Mouse (Mus musculus): ENCODE measurements around the gene Cand2. TPM values are rescaled to one million over a fixed set of nuclear protein-coding genes. Genes with fewer than 3 reads are reported as not detected.
A peak's percentile ranks its signal among the peaks of the same experiment; 100 is the strongest.

Cand2 gene
- 61.3 and 62.5 TPM in 2 replicates for polyA plus RNA-seq (2016; fragmentation: Nextera tagmentation; extraction: Ambion mirVana)

DNA sequence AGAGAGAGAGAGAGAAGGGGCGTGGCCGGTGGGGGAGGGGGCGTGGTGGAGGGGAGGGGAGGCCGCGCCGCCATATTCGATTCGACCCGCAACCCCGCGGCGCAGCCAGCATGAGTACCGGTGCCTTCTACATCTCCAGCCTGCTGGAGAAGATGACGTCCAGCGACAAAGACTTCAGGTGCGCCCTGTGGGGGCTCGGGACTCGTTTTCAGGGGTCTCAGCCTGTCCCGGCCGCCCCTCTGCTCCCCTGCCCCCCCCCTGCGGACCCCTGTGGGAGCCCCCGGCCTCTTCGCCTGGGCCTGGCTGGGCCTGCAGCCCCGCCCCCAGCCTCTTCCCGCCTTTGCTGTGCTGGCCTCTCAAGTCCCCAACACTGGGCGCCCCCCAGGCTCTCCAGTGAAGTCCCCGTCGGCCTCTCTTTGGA lies at the start of gene Cand2:
Gene Cand2 (plus strand): TSS at position 38 of the 421 bp plus-strand sequence.
- WGBS, result 0% methylated on average over 22 of the region's 28 CpGs
- peak; percentile 81 for ATAC-seq (ENCODE audit: insufficient number of reproducible peaks, insufficient read depth, low FRiP score, low TSS enrichment)
- no peaks in the 10 kb centered on the region for H3K27me3 ChIP-seq
- peak within 1 kb of the TSS; percentile 88 for H3K27ac ChIP-seq
- peak within 1 kb of the TSS; percentile 83 for H3K9ac ChIP-seq
- peaks cover 11% of the 10 kb centered on the region; the same call in 1 of the 2 replicates for H3K36me3 ChIP-seq
- peak within 1 kb of the TSS; percentile 86 for H3K4me3 ChIP-seq
- peaks cover 24% of the 10 kb centered on the region for H3K4me1 ChIP-seq
- H3K4me2 ChIP-seq (replicated peaks), result peak within 1 kb of the TSS; percentile 92
- no peaks in the 10 kb centered on the region for H3K9me3 ChIP-seq

DNA sequence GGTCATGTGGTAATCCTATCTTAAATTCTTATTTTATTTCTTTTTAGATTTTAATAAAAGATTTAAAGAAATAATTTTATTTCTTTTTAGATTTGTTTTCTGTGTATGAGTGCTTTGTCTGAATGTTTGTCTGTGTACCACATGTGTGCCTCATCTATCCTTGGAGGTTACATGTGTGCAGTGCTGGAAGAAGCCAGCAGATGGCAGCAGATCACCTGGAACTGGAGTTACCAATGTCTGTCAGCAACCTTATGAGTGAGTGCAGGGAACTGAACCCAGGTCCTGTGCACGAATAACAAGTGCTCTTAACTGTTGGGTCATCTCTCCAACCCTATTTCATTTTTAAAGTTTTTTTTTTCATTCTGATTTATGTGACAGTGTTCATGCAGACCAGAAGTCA lies 47.2 kb upstream of the Cand2 start:
- Histone ChIP-seq H3K9me3 (no peaks in the 10 kb centered on the region), H3K9ac (no peak overlapping the region), H3K4me1 (peaks cover 4% of the 10 kb centered on the region; the same call in 1 of the 2 replicates), H3K27ac (no peak overlapping the region), H3K36me3 (no peaks in the 10 kb centered on the region), H3K4me2 (replicated peaks) (no peak overlapping the region), H3K27me3 (no peaks in the 10 kb centered on the region), H3K4me3 (no peak overlapping the region)
- WGBS, result 90% methylated on average over 1 of the region's 1 CpGs
- no peak for ATAC-seq (ENCODE audit: insufficient number of reproducible peaks, insufficient read depth, low FRiP score, low TSS enrichment)

DNA sequence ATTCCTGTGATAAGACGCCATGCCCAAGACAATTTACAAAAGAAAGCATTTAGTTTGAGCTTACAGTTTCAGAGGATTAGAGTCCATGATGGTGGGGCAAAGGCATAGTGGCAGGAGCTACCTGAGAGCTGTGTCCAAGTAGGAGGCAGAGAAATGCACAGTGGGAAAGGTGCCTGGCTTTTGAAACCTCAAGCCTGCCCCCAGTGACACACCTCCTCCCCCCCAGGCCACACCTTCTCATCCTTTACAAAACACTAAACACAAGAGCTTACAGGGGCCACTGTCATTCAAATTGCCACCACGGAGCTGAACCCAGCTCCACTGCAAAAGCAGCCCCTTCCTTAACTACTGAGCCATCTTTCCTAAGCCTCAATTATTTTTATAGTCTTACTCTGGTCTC lies 46.8 kb upstream of the Cand2 start:
- WGBS, result 51% methylated on average over 2 of the region's 2 CpGs
- H3K9me3 ChIP-seq, result no peaks in the 10 kb centered on the region
- H3K27me3 ChIP-seq, result no peaks in the 10 kb centered on the region
- peaks cover 4% of the 10 kb centered on the region; the same call in 1 of the 2 replicates for H3K4me1 ChIP-seq
- H3K4me3 ChIP-seq, result no peak overlapping the region
- no peak for ATAC-seq (ENCODE audit: insufficient number of reproducible peaks, insufficient read depth, low FRiP score, low TSS enrichment)
- H3K27ac ChIP-seq, result no peak overlapping the region
- no peak overlapping the region for H3K4me2 ChIP-seq (replicated peaks)
- no peaks in the 10 kb centered on the region for H3K36me3 ChIP-seq
- H3K9ac ChIP-seq, result no peak overlapping the region

DNA sequence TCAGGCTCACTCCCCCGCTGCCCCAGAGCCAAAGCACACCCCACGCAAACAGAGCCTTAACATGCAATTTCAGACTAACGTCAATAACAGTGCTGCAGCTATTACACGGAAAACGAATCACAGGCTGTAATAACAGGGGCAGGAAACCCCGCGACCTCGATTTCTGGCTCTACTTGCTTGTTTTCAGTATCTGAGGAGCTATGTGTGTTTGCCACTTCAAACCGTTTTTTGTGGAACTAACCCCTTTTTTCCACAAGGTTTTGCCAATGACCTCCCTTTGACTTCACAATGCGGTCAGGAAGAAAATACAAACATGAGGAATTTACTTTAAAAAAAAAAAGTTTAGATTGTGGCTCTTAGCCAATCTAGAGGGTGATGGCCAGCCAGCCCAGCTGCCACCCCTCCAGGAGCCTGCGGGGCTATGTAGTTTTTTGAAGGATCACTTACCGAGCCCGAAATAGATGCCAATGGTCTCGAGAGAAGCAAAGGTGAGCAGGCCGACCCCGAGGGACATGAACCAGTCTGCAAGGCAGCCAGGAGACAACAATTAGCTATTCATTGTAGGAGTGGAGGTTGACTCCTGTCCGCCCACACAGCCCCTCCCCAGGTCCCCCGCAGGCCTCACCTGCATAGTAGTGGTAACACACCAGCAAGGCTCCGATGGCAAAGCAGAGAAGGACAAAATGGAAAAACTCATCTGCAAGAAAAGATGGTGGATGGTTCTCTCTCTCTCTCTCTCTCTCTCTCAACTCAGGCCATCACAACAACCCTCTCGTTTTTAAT lies 43.6 kb upstream of the Cand2 start:
- Histone ChIP-seq H3K4me2 (replicated peaks) (peak overlapping the region; percentile 5; the same call in 1 of the 2 replicates), H3K36me3 (no peaks in the 10 kb centered on the region), H3K27ac (peak overlapping the region; percentile 41; the same call in 1 of the 2 replicates), H3K9me3 (no peaks in the 10 kb centered on the region), H3K4me3 (no peak overlapping the region), H3K27me3 (no peaks in the 10 kb centered on the region), H3K9ac (no peak overlapping the region), H3K4me1 (peaks cover 4% of the 10 kb centered on the region; the same call in 1 of the 2 replicates)
- ATAC-seq (ENCODE audit: insufficient number of reproducible peaks, insufficient read depth, low FRiP score, low TSS enrichment), result no peak
- WGBS, result 49% methylated on average over 20 of the region's 20 CpGs

DNA sequence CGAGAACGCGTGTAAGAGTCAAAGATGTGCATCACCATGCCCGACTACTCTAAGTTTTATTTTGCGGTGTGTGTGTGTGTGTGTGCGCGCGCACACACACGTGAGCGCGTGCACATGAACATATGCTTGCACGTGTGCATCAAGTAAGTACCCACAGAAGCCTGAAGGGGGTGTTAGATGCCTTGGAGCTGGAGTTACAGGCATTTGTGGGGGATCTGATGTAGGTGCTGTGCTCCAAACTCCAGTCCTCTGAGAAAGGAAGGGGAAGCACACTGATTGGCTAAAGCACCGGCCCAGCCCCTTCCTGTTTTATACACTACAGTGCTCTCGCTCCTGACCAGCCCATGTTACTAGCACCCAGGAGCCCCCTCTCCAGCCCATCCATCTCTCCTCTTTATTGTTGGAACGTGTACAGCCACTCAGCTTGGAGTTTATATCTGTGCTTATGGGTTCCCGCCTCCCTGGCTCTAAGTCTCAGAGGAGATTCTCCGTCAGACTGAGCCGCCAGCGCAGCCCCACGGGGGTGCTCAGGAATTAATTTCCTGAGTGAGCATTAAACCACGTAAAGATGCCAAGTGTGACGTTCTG lies 41.9 kb upstream of the Cand2 start:
- peaks cover 4% of the 10 kb centered on the region; the same call in 1 of the 2 replicates for H3K4me1 ChIP-seq
- H3K4me3 ChIP-seq, result no peak overlapping the region
- H3K27me3 ChIP-seq, result no peaks in the 10 kb centered on the region
- no peak overlapping the region for H3K4me2 ChIP-seq (replicated peaks)
- no peaks in the 10 kb centered on the region for H3K9me3 ChIP-seq
- H3K36me3 ChIP-seq, result no peaks in the 10 kb centered on the region
- H3K9ac ChIP-seq, result no peak overlapping the region
- 83% methylated on average over 22 of the region's 22 CpGs for WGBS
- no peak overlapping the region for H3K27ac ChIP-seq
- ATAC-seq (ENCODE audit: insufficient number of reproducible peaks, insufficient read depth, low FRiP score, low TSS enrichment), result no peak

DNA sequence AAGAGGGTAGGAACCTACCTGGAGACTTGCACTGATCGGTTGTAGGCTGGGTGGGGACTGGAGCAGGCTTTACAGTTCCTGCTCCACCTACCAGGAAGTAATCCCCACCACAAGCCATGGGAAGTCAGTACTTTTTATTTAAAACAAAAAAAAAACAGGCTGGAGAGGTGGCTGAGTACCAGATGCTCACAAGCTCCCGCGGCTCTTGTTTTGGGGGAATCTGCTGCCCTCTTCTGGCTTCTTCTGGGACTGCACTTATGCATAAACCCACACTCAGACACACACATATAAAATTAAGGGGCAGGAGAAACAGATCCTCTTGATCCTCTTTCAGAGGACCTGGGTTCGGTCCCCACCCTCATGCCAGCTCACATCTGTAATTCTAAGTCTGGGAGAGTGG lies 39.4 kb upstream of the Cand2 start:
- Histone ChIP-seq H3K4me3 (no peak overlapping the region), H3K27me3 (no peaks in the 10 kb centered on the region), H3K4me1 (peaks cover 4% of the 10 kb centered on the region; the same call in 1 of the 2 replicates), H3K9me3 (no peaks in the 10 kb centered on the region), H3K9ac (no peak overlapping the region), H3K4me2 (replicated peaks) (no peak overlapping the region), H3K36me3 (no peaks in the 10 kb centered on the region), H3K27ac (no peak overlapping the region)
- WGBS, result 81% methylated on average over 4 of the region's 4 CpGs
- ATAC-seq (ENCODE audit: insufficient number of reproducible peaks, insufficient read depth, low FRiP score, low TSS enrichment), result no peak

DNA sequence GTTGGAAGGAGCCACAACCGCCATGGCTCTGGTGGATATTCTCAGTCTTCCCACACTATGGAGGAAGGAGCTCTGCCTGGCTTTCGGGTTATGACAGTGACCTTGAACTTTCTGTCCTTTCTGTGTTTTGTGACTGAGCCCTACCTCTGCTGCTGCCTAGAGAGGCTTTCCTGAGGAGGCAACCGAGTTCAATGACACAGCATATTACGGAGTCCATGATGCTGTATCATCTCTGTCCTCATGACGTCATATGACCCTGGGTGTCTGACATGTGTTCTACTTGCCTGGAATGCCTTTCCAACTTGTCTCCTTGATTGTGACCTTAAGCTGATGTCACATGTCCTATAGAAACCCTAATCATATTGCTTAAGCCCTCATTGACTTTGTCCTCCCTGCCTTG lies 35.3 kb upstream of the Cand2 start:
- 93% methylated on average over 5 of the region's 5 CpGs for WGBS
- Histone ChIP-seq H3K4me1 (no peaks in the 10 kb centered on the region), H3K9ac (no peak overlapping the region), H3K27me3 (no peaks in the 10 kb centered on the region), H3K9me3 (no peaks in the 10 kb centered on the region), H3K27ac (no peak overlapping the region), H3K36me3 (no peaks in the 10 kb centered on the region), H3K4me2 (replicated peaks) (no peak overlapping the region), H3K4me3 (no peak overlapping the region)
- ATAC-seq (ENCODE audit: insufficient number of reproducible peaks, insufficient read depth, low FRiP score, low TSS enrichment), result no peak

DNA sequence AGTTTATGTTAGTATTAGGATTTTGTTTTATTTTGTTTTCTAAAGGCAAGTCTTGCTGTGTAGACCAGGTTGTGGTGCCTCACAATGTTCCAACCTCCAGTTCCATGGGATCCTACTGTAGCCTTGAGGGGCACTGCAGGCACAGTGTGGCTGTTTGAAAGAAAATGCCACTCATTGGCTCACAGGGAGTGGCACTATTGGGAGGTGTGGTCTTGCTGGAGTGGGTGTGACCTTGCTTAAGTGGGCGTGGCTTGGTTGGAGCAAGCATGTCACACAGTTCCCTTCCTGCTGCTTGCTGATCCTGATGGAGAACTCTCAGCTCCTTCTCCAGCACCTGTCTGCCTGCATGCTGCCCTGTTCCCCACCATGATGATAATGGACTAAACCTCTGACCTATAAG lies 30.8 kb upstream of the Cand2 start:
- no peak for ATAC-seq (ENCODE audit: insufficient number of reproducible peaks, insufficient read depth, low FRiP score, low TSS enrichment)
- WGBS, result 0% methylated on average over 1 of the region's 1 CpGs

DNA sequence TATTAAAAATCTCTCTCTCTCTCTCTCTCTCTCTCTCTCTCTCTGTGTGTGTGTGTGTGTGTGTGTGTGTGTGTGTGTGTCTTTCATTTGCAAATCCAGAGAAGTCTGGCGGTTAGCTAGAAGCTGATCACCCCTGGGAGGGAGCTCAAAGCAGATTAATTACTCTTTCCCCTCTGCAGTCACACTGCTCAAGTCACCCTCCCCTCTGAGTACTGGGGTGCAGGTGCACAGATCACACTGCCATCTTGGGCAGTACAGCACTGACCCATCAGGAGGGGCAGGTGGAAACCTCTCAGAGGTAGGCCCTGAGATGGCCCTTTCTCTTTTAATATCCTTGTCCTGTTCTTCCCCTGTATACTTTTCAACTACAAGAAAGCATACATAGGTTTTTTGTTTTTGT lies 28.0 kb upstream of the Cand2 start:
- H3K4me3 ChIP-seq, result no peak overlapping the region
- no peaks in the 10 kb centered on the region for H3K36me3 ChIP-seq
- H3K9ac ChIP-seq, result no peak overlapping the region
- no peak overlapping the region for H3K4me2 ChIP-seq (replicated peaks)
- no peak overlapping the region for H3K27ac ChIP-seq
- H3K4me1 ChIP-seq, result no peaks in the 10 kb centered on the region
- ATAC-seq (ENCODE audit: insufficient number of reproducible peaks, insufficient read depth, low FRiP score, low TSS enrichment), result no peak
- no peaks in the 10 kb centered on the region for H3K27me3 ChIP-seq
- no peaks in the 10 kb centered on the region for H3K9me3 ChIP-seq
- 56% methylated on average over 1 of the region's 1 CpGs for WGBS

More for the DNA sequence above, 30.8 kb upstream of the Cand2 start:
- no peak overlapping the region for H3K4me3 ChIP-seq
- no peak overlapping the region for H3K9ac ChIP-seq
- no peak overlapping the region for H3K4me2 ChIP-seq (replicated peaks)
- no peaks in the 10 kb centered on the region for H3K4me1 ChIP-seq
- H3K36me3 ChIP-seq, result no peaks in the 10 kb centered on the region
- no peaks in the 10 kb centered on the region for H3K9me3 ChIP-seq
- no peaks in the 10 kb centered on the region for H3K27me3 ChIP-seq
- no peak overlapping the region for H3K27ac ChIP-seq

DNA sequence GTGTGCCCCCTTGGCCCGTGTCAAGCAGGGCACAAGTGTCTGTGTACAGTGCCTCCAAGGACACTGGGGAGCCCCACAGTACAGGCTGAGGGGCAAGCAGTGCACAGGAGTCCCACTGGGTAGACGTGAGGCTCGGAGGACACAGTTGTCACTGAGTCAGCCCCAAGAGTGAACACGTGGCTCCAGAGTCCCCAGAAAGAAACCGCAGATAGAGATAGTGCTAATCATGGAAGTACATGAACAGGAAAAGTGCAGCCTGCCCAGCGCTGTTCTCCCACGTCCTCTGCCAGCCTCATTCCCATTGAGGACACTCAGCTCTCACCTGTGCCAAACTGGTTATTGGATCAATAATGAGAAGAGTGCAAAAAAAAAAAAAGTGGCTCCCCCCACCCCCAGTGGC lies 18.8 kb upstream of the Cand2 start:
- Histone ChIP-seq H3K27me3 (no peaks in the 10 kb centered on the region), H3K4me3 (no peak overlapping the region)
- WGBS, result 85% methylated on average over 7 of the region's 7 CpGs

DNA sequence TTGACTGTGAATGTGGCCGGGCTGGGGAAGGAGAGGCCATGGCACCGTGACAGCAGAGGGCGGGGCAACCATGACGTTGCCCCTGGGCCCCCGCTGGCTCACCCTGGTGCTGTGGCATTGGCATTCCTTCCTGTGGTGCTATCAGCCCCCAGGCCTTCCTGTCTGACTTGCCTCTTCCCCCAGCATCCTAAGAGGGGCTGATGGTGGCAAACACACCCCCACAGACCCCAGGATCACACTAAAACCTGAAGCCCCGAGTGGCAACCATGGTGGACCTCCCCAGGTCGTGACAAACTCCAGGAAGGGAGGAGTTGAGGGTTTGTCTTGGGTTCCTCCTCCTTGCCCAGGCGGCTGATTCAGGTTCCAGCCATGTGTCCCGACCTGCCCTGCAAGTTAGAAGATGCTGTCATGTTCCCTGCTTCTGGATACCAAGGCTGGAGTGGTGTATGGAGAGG lies 15.3 kb upstream of the Cand2 start:
- Histone ChIP-seq H3K4me3 (no peak overlapping the region), H3K27ac (no peak overlapping the region), H3K36me3 (no peaks in the 10 kb centered on the region), H3K4me2 (replicated peaks) (no peak overlapping the region), H3K9ac (no peak overlapping the region), H3K9me3 (no peaks in the 10 kb centered on the region), H3K4me1 (peaks cover 21% of the 10 kb centered on the region), H3K27me3 (no peaks in the 10 kb centered on the region)
- no peak for ATAC-seq (ENCODE audit: insufficient number of reproducible peaks, insufficient read depth, low FRiP score, low TSS enrichment)
- WGBS, result 59% methylated on average over 9 of the region's 9 CpGs

More for the DNA sequence above, 18.8 kb upstream of the Cand2 start:
- no peaks in the 10 kb centered on the region for H3K9me3 ChIP-seq
- H3K27ac ChIP-seq, result no peak overlapping the region
- H3K36me3 ChIP-seq, result no peaks in the 10 kb centered on the region
- H3K4me2 ChIP-seq (replicated peaks), result no peak overlapping the region
- no peak overlapping the region for H3K9ac ChIP-seq
- H3K4me1 ChIP-seq, result no peaks in the 10 kb centered on the region
- ATAC-seq (ENCODE audit: insufficient number of reproducible peaks, insufficient read depth, low FRiP score, low TSS enrichment), result no peak

DNA sequence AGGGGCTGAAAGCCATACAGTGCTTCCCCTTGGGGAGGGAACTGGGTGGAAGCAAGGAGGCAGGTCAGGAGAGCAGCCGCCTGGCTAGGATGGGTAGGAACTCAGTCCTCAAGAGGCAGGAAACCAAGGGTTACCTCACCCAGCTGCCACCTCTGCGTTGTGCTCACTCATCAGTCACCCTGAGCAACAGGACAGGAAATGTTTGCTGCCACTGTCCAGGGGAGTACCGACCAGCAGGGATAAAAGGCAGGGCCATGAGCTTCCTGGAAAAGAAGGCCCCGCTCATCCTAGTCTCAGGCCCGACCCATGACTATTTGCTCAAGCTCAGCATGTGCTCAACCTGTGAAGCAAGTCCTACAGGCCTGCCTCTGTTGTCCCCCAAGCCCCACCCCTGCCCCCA lies 14.9 kb upstream of the Cand2 start:
- no peaks in the 10 kb centered on the region for H3K36me3 ChIP-seq
- H3K9me3 ChIP-seq, result no peaks in the 10 kb centered on the region
- H3K4me1 ChIP-seq, result peaks cover 25% of the 10 kb centered on the region
- H3K27me3 ChIP-seq, result no peaks in the 10 kb centered on the region
- H3K9ac ChIP-seq, result no peak overlapping the region
- no peak overlapping the region for H3K4me2 ChIP-seq (replicated peaks)
- no peak for ATAC-seq (ENCODE audit: insufficient number of reproducible peaks, insufficient read depth, low FRiP score, low TSS enrichment)
- no peak overlapping the region for H3K4me3 ChIP-seq
- H3K27ac ChIP-seq, result no peak overlapping the region
- 58% methylated on average over 5 of the region's 5 CpGs for WGBS
